Mouse (Mus musculus) spleen, postnatal 4 days (tissue): ENCODE measurements around the gene Ngdn.
"Not testable (repeated sequence)": the region's sequence is repeated elsewhere in the genome, so short reads cannot be mapped to it uniquely, and the experiment has no call there.

ENCODE experiments used
- DNase-seq, 2 experiments: peaks; one replicate each; pipeline ENCODE4 v3.0.0; 2022; ENCODE audit warnings: low spot score in 2 of 2

Ngdn gene

DNA sequence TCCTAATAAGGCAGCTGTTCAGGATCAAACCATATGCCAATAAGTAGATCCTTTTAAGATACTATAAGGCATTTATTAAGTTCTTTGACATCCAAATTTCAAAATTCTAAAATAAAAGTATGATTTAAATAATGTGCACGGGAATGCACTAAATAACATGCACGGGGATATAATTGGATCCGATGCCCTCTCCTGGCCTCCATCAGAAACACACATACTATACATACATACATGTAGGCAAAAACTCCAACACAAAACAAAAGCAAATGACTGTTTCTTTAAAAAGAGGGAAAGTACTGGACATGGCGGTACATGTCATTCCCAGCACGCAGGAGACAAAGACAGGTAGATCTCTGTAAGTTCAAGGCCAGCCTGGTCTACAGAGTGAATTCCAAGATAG, 15.4 kb upstream of the Ngdn start:
- DNase-seq = not testable (repeated sequence)

DNA sequence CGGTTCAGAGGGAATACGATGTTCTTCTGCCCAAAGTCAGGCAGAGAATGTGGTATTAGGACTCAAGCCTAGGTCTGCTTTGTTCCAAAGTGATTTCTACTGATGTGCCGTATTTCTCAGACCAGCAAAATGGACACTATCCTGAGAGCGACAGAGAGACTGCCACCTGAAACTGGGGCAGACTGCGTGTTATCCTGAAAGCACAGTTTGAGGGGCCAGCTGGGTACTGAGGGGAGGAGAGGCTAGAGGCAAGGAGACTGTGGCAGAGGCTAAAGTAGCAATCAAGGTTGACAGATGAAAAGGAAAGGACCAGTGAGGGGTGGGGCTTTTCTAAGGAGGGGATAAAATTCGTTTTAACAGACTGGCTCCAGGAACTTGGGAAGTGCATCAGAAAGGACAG, 14.4 kb upstream of the Ngdn start:
- no peak for DNase-seq

DNA sequence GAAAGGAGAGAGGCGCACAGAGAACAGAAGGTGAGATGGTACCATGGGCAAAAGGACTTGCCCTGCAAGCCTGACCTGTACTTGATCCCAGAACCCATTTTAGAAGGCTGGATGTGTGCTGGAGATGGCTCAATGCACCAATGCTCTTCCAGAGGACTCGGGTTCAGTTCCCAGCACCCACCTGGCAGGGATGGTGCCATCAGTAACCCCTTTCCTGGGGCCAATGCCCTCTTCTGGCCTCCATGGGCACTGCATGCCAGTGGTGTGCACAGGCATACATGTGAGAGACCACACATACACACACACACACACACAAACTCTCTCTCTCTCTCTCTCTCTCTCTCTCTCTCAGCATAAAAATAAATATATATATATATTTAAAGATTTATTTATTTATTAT, 13.8 kb upstream of the Ngdn start:
- no peak for DNase-seq

DNA sequence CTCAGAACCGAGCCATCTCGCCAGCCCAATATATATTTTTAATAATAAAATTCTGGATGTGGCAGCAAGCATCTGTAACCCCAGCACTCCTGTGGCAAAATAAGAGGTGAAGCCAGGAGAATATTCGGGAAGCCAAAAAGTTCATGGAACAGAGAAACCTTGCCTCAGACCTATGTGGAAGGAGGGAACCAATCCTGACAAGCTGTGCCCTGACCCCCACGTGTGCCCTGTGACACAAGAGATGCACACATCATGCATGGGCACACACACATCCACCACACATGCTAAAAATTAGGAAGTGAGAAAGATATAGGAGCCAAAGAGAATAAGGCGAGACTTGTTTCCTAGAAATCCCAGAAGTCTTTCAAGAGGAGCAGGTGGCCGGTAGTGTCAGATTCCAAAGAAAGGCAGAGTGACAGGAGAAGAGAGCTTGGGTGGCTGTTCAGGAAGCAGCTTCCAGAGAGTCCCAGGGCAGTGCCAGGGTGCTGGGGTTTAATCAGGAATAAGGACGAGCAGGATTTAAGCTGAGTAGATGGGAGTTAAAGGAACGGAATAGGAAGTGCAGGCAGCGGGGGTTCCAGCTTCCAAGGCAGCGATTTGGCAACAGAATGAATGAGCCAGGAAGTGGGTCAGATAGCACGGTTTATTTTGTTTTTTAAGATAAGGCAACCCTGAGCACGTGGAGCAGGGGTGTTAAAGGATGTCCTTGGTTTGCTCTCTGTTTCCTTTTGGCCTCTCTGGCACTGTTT, 13.1 kb upstream of the Ngdn start:
- no peak for DNase-seq

DNA sequence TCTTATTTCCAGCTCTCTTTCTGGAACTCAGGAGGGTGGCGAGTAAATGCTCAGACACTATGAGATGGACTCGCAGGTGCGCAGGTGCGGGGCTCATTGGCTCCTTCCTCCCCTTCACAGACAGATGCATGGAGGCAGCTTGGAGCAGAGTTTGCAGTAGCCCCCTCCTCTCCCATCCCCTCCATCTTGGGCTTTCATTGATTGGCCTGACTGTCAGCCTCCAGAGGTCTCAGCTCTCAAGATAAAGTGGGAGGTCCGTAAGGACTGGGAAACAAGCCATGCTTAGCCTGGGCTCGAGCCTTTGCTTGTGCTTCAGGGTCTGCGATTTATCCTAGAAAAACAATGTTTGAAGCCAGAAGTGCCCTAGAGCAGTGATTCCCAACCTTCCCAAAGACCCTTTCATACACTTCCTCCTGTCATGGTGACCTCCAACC, 12.6 kb upstream of the Ngdn start:
- no peak for DNase-seq

DNA sequence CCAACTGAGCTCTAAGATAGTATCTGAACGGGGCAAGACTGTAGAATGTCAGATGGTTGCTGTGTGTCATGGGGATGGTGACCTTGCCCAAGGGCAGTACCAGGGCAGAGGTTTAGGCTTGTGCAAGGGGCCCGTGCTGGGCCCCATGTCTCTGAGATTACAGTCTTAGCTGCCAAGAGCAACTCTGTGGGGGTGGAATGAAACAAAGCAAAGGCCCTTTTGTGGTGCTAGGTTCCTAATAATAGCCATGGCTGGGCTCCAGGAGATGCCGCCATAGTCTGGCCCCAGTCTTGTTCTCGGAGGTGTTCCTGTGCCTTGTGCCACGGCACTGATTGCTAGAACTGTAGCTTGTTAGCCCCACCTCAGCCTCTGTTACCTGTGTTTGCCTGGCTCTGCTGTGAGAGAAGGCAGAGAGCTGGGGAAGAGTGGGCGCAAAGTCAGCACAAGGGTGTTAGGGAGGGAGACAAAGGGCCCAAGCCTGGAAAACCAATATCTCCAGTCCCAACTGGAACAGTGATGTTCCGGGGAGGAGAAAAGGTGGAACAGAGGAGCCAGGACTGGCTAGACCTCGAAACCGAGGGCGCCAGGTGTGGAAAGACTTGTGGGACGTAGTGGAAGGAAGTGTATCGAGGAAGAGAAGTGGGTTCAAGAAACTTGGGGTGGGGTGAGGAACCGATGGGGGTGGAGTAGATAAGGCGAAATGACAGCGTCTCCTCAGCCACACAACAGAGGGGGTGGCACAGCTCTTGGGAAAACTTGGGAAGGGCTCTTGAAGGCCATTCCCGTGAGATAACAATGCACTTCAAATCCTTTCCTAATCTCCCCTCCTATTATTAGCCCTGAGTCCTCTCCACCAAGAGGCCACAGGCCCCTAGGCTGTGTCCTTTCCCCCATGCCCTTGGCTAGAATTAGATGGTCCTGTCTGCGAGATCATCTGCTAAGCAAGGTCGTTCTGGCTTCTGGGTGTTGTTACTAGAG, 11.1 kb upstream of the Ngdn start:
- DNase-seq = no peak

DNA sequence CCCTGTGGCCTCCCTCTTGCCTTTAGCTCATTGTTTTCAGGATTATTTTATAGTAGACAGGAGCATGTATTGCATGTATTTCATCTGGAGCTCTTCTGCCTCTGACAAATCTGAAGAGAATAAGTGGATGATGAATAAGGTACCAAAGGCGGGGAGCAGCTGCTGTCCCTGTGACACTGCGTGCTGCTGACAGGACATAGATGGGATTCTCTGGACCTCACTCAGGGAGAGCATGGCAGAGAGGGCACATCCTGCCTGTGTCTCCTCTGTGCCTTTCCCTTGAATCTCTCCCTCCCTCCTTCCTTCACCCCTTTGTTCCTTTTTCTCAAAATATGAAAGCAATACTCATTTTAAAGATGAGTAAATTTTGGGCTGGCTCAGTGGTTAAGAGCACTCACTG, 9.7 kb upstream of the Ngdn start:
- no peak for DNase-seq

DNA sequence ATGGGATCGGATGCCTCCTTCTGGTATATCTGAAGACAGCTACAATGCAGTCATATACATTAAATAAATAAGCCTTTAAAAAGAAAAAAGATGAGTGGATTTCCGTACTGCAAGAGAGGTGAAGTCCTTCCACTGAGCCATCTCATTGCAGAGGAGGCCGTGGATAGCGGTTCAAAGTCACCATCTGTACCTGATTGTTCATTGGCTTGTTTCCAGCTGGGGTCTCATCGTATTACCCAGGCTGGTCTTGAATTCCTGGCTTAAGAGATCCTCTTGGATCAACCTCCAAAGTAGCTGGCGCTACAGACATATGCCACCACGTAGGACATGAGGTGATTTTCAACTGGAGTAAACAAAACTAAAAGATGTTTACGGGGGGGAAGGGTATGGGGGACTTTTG, 9.3 kb upstream of the Ngdn start:
- no peak for DNase-seq

DNA sequence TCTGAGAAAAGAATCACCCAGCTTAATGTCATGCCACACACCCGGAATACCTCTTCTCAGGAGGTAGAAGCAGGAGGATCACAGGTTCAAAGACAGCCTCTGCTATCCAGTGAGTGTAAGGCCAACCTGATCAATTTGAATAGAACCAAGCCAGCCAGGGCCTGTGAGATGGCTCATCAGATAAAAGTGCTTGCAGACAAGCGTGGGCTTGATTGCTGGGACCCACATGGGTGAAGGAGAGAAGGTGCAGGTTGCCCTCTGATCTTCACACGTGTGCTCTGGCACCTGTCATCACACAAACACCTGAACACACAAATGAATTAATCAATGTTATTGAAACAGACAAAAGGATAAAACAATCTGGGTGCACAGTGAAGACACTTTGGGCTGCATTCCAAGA, 8.7 kb upstream of the Ngdn start:
- no peak for DNase-seq

DNA sequence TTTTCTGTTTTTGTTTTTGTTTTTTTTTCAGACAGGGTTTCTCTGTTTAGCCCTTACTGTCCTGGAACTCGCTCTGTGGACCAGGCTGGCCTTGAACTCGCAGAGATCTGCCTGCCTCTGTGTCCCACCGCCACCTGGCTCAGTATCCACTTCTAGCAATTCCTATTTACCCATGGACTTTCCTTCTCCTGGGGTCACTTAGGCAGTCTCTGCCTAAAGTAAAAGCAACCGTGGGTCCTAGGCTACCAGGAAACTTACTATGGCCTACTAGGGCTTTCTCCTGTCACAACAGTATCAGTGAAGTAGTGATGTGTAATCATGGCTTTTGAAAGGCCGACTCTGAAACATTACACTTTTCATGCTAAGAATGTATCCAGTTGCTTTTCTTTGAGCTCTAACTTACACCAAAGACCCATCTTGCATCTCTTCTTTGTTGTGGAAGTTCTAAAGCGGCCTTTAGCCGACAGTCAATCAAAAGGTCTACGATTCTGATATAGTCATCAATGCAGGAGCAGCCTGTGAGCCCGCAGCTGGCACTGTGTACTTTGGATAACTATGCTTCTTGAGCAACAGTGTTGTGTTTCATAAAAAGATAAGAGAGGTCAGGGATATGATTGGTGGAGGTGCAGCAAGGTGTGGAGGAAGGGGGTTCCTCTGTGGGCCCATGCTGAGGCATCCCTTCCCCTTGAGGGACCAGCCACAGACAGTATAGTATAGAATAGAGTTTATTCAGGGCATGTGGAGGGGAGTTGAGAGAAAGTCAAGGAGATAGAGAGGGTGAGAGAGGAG, 7.9 kb upstream of the Ngdn start:
- DNase-seq = no peak

DNA sequence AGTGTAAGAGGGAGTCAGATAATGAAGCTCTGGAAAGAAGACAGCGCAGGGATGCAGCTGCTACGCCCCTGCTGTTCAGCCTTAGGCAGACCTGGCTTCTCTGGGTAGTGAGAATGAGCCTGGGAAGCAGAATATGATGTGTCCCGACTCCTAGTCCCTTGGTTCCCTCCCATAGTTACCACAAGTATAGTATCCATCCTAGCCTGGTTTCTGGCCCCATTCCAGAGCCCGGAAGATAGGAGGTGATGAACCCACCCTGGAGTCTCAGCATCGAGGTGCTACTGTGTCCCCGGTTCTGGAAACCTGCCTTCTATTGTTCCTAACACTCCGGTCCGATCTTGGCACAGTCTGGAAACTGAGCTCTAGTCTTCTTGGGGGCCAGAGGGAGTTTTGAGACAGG, 6.8 kb upstream of the Ngdn start:
- no peak for DNase-seq

DNA sequence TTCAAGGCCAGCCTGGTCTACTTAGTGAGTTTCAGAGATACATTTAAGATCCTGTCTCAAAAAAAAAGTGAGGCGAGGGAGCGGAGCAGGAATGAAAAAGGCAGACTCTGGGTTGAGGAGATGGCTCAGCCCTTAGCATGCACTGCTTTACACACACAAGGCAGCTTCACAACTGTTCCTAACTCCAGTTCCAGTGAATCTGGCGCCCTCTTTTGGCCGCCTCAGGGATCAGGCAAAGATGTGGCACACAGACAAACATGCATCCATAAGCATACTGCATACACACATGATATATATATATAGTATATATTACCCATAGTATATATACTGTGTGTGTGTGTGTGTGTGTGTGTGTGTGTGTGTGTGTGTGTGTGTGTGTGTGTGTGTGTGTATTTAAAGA, 4.1 kb upstream of the Ngdn start:
- no peak for DNase-seq

DNA sequence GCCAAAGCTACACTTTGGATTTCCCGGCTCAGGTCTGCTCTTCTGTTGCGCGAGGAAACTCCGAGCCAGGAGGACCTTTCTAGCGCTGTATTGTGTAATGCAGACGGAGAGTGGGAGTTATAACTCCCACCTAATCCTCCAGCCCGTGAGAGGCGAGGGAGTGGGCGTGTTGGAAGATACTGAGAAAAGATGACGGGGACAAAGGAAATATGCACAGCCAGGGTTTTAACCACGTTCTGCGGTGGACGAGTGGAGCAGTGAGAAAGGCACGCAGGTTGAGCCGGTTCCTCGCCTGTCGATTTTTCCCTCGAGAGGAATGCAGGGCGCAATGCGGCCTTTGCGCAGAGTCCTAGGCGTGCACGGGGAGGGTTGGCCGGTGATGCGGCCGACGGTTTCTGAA, 663 bp upstream of the Ngdn start:
- DNase-seq = no peak

DNA sequence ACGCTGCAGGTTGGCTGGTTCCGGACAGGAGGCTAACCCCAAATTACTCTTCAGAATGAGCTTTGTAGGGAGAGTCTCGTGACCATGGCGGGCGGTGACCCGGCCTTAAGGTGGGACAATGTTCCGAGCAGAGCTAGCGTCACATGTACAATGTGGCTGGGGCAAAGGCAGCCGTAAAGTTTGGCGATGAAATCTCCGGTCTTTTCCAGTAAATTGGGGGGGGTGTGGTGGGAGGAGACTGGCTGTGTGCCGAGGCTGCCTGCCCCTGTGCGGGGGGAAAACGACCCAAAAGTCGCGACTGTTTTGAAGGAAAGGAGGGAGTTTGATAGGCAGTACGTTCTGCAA, 485 bp downstream of the Ngdn start:
- DNase-seq = no peak

DNA sequence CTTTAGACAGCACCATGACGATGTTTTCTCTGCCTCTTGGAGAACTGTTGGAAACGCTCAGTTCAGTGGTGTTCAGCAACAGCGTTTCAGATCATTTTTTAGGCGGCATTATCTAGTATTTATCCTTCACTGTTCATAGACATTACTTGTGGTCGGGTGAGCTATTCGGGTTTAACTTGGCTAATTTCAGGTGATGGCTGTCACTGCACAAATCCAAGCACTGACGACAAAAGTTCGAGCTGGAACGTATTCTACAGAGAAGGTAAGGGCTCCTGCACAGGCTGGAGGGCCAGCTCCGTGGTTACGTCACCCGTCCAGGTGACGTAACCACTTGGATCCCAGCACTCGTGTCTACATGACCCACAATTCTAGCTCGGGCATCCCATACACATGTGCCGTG, 1.6 kb downstream of the Ngdn start:
- no peak for DNase-seq

DNA sequence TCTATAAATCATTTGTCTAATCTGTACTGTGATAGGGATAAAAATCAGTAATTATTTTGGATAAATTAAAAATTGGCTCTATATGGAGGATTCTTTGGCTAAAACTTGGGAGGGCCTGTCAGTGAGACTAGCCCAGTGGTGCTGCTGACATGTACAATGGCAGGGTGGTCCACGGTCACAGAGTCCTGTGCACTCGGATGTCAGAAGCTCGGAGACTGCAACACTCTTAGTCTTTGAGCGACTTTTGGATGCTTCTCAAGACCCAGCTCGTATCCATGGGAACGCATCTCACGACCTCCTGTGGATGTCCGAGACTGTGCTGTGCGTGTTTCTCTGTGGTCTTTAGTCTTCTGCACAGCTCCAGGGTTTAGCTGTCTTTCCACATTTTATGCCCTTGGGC, 5.1 kb downstream of the Ngdn start:
- no peak for DNase-seq

DNA sequence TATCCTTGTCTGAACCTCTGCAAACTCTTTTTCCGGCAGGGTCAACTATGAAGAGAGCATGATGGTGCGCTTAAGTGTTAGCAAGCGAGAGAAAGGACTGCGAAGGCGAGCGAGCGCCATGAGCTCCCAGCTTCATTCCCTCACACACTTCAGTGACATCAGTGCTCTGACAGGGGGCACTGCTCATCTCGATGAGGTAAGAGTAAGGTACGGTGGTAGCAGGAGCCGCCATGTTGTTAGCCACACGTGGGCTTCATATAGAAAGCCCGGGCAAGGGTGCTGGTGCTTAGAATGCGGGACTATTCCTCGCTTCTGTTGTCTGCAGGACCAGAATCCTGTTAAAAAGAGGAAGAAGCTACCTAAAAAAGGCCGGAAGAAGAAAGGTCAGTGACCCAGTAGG, 7.8 kb downstream of the Ngdn start:
- DNase-seq = no peak

DNA sequence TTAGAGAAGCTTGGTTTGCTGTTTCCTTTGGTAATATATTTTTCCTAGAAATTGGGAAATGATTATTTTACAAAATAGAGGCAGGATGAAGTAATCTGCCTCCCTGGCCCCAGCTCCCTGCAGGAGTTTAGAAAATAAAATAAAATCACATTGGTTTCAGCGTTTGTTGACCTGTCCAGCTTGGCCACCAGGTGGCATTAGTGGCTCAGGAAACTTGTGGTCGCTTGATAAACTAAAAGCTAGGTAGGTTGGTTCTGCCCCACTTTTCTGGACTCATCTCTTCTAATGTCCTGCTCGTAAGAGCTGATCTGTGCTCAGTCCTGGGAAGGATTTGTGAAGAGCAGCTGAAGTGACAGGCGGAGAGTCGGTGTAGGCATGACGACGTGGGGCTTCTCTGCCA, 9.0 kb downstream of the Ngdn start:
- DNase-seq = peak; percentile 48 to 70

DNA sequence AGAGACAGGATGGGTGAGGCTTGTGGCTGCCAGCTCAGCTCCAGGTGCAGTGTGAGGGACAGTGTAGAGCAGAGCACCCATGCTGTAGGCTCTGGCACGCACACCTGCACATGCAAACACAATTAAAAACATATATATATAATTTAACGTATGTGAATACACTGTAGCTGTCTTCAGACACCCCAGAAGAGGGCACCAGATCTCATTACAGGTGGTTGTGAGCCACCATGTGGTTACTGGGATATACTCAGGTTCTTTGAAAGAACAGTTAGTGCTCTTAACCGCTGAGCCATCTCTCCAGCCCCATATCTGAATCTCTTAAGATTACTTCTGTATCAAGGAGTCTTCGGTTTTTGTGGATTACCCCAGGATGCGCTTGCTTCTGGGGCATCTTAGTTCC, 10.3 kb downstream of the Ngdn start:
- no peak for DNase-seq

DNA sequence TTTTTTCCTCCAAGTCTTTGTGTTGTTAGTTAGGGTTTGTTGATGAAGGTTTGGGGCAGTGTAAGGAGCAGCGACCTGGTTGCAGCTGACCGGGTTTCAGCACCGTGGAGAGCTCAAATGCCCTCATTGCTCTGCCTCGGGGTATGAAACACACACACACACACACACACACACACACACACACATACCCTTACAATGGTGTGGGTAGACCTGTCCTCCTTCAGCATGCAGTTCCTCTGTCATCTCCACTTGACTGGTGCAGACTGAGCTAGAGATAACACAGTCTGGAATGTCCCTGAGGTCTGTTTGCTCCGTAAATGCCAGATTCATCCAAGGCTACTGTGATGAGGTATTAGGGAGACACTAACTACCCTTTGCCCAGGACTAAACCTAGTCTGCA, 12.0 kb downstream of the Ngdn start:
- no peak for DNase-seq

DNA sequence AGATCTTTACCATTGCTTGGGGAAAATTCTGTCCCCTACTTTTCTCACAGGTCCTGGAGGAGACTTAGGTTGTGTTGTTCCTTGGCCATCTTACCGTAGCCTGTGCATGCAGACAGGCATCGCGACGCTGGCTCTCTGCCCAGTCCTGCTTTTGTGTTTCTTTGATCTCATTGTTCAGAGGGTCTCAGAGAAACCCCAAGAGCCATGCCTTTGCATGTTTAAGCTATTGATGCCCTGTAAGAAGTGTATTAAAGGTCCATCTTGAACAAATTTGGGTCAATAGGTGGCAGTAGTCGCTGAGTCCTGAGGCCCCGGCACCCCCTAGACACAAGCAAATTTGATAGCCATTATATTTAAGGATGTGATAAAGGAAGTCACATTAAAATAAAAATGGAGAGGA, 12.4 kb downstream of the Ngdn start:
- no peak for DNase-seq

DNA sequence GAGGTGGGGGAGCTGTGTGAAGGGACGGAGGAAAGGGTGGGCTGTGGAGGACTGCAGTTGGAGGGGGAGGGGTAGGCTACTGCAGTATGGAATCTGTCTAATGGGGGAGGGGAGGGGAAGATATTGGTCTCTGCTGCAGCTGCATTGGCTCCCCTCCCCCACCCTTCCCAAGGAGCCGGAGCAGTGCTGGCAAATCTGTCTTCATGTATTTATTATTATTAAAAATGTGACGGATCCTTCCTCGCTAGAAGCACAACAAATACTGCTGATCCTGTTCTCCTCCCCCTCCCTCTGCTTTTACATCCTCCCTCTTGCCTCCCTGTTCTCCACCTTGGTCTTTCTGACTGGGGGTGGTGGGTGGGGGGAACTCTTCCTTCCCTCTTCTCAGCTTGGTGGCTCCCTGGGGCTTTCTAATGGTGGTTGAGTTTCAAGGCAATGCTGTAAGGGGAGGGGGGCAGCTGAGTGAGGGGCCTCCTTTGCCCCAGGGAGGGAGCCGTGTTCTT, 13.1 kb downstream of the Ngdn start:
- no peak for DNase-seq
